Mouse (Mus musculus): ENCODE data around the gene Zfp422. TPM values are rescaled to one million over a fixed set of nuclear protein-coding genes. Genes with fewer than 3 reads are reported as not detected.

Gene Zfp422
- polyA plus RNA-seq, 1 experiment from 2014 or later, result 184 TPM

DNA sequence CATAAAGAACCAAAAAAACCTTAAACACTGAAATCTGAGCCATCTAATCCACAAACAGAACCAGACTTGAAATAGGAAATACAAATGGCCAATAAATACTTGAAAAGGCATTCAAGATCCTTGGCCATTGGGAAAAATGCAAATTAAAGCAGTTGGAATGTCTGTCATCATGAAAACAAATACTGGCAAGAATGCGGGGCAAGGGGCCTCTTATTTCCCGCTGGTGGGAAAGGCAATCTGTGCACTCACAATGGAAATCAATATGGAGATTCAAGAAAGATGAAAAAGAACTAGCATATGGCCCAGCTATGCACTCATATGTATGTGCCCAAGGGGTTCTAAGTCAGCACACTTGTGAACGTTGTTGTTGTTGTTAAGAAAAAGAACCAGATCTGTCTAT is 38.1 kb upstream of the Zfp422 start:
- peaks cover 16% of the 10 kb centered on the region; the same call in 1 of the 2 replicates for H3K27me3 ChIP-seq
- H3K27ac ChIP-seq, result no peak overlapping the region
- ATAC-seq (replicated peaks; ENCODE audit: low FRiP score), result no peak
- H3K4me3 ChIP-seq (replicated peaks), result no peak overlapping the region
- H3K4me1 ChIP-seq, result peaks cover 23% of the 10 kb centered on the region
- 75% methylated on average over 3 of the region's 3 CpGs for WGBS
- no peaks in the 10 kb centered on the region for H3K9me3 ChIP-seq (replicated peaks)
- no peaks in the 10 kb centered on the region for H3K36me3 ChIP-seq
- no peak overlapping the region for H3K4me2 ChIP-seq
- no peak overlapping the region for H3K9ac ChIP-seq

- Histone ChIP-seq H3K27ac (no peak overlapping the region), H3K36me3 (no peaks in the 10 kb centered on the region), H3K4me1 (peaks cover 16% of the 10 kb centered on the region), H3K9ac (no peak overlapping the region), H3K4me2 (no peak overlapping the region), H3K4me3 (replicated peaks) (no peak overlapping the region), H3K27me3 (peaks cover 11% of the 10 kb centered on the region; the same call in 1 of the 2 replicates), H3K9me3 (replicated peaks) (no peaks in the 10 kb centered on the region)
- ATAC-seq (replicated peaks; ENCODE audit: low FRiP score), result no peak
- 81% methylated on average over 12 of the region's 12 CpGs for WGBS
Observed at GRCm38 (mm10) chr6:116666085-116666750, 37.4 kb upstream of the Zfp422 start.

GRCm38 (mm10) chr6:116664830-116665229 is 36.0 kb upstream of the Zfp422 start:
- Histone ChIP-seq H3K4me3 (replicated peaks) (no peak overlapping the region), H3K27me3 (no peaks in the 10 kb centered on the region), H3K4me2 (no peak overlapping the region), H3K27ac (no peak overlapping the region), H3K9me3 (replicated peaks) (no peaks in the 10 kb centered on the region), H3K9ac (no peak overlapping the region), H3K36me3 (no peaks in the 10 kb centered on the region), H3K4me1 (0 out of 2 replicates have a peak, but pooled peaks cover 2% of the 10 kb centered on the region)
- ATAC-seq (replicated peaks; ENCODE audit: low FRiP score), result no peak
- 58% methylated on average over 3 of the region's 3 CpGs for WGBS

DNA sequence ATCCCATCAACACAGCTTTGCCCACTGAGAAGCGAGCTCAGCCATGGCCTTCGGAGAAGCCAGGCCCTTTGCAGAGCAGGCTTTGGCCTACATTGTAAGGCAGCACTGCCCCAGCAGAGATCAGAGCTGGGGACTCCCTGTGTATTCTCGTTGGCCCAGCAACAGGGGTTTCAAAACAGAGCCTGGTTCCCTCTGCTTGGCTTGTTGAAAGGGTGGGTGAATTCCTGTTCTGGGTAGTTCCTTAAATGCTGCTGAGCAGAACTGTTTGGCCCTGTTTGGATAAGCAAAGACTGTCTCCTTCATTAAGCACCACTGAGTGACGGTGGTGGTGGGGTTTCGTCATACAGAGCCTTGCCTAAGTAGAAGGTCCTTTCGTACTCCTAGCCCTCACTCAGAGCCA is 35.2 kb upstream of the Zfp422 start:
- Histone ChIP-seq H3K9me3 (replicated peaks) (no peaks in the 10 kb centered on the region), H3K9ac (no peak overlapping the region), H3K4me1 (no peaks in the 10 kb centered on the region), H3K4me3 (replicated peaks) (no peak overlapping the region), H3K4me2 (no peak overlapping the region), H3K27me3 (no peaks in the 10 kb centered on the region), H3K36me3 (no peaks in the 10 kb centered on the region), H3K27ac (no peak overlapping the region)
- ATAC-seq (replicated peaks; ENCODE audit: low FRiP score), result no peak
- WGBS, result 86% methylated on average over 6 of the region's 6 CpGs

DNA sequence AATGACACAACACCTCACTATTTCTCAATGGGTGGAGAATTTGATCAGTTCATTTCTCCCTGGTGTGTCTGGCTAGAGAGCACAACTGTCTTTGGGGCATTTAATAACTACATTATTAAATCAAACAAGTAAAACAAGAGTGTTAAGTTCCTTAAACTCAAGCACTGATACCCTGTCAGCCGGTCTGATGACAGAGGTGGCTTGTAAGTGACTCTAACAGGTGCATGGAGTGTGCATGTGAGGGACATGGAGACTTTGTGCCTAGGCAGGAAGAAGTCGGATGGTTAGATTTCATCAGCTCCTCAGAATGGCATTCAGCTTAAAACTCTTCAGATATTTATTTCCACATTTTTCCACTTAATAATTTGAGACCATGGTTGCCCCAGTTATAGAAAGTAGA is 34.6 kb upstream of the Zfp422 start:
- H3K36me3 ChIP-seq, result no peaks in the 10 kb centered on the region
- no peak overlapping the region for H3K4me3 ChIP-seq (replicated peaks)
- H3K9ac ChIP-seq, result no peak overlapping the region
- WGBS, result 76% methylated on average over 2 of the region's 2 CpGs
- H3K27ac ChIP-seq, result no peak overlapping the region
- no peaks in the 10 kb centered on the region for H3K9me3 ChIP-seq (replicated peaks)
- H3K4me1 ChIP-seq, result no peaks in the 10 kb centered on the region
- no peak overlapping the region for H3K4me2 ChIP-seq
- no peaks in the 10 kb centered on the region for H3K27me3 ChIP-seq
- ATAC-seq (replicated peaks; ENCODE audit: low FRiP score), result no peak

DNA sequence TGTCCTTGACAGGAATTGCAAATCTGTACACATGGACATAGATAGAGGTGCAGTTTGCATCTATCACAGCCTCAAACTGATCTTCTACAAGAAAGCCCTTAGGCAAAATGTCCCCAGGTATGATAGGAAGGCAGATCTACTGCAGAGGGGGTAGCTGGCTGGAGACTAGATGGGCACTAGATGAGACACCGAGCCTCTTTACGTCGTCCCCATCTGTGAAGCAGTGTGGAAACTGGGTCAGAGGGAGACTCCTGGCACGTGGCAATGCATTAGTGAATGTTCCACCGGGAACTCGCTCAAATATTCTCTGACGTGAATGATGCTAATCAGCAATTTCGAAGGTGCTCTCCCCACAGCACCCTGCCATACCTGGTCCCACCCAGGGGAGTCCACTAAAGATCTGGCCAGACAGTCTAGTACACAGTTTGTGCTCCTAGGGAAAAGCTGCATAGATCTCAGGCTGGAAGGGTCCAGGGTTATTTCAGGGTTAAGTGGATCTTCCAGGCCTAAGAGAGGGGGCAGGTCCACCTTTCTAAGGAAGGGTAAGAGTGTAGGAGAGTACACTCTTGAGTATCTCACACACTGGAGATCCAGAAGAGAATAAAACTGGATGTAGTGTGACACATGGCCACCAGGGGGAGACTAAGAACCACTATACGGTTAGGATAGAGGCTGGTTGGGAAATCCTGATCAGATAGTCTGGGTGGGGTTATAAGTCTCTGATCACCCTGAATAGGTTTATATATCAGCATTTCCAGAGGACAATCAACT is 25.1 kb upstream of the Zfp422 start:
- Histone ChIP-seq H3K27me3 (no peaks in the 10 kb centered on the region), H3K4me1 (peaks cover 15% of the 10 kb centered on the region), H3K27ac (no peak overlapping the region), H3K9me3 (replicated peaks) (no peaks in the 10 kb centered on the region), H3K9ac (no peak overlapping the region), H3K36me3 (no peaks in the 10 kb centered on the region), H3K4me2 (no peak overlapping the region), H3K4me3 (replicated peaks) (no peak overlapping the region)
- peak; percentile 51; the same call in 1 of the 2 replicates for ATAC-seq (replicated peaks; ENCODE audit: low FRiP score)
- WGBS, result 63% methylated on average over 9 of the region's 9 CpGs

DNA sequence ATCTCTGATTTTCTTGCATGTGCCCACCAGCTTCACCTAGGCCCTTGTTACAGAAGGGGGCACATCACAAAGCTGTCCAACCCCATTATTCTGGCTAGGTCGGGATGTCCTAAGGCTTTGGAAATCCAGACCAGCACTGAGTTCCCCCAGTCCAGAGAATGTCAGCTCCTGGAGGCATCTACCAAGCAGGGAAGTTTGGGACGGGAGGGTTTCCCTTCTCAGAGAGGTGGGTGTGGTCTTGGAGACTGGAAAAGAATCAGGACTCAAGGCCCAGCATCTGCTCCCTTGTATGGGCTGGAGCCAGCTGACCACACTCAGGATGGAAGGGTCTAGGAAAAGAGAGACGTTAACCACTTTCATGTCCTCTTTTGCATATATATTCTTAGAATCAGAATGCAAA is 24.4 kb upstream of the Zfp422 start:
- H3K4me1 ChIP-seq, result peaks cover 15% of the 10 kb centered on the region
- WGBS, result 76% methylated on average over 3 of the region's 3 CpGs

GRCm38 (mm10) chr6:116651437-116652118 is 22.8 kb upstream of the Zfp422 start:
- peak overlapping the region; percentile 38 for H3K4me2 ChIP-seq
- WGBS, result 69% methylated on average over 20 of the region's 20 CpGs

More for the DNA sequence above, 24.4 kb upstream of the Zfp422 start:
- no peak overlapping the region for H3K4me2 ChIP-seq
- no peak overlapping the region for H3K9ac ChIP-seq
- no peaks in the 10 kb centered on the region for H3K36me3 ChIP-seq
- no peak overlapping the region for H3K27ac ChIP-seq
- ATAC-seq (replicated peaks; ENCODE audit: low FRiP score), result no peak
- H3K9me3 ChIP-seq (replicated peaks), result no peaks in the 10 kb centered on the region
- H3K4me3 ChIP-seq (replicated peaks), result no peak overlapping the region
- no peaks in the 10 kb centered on the region for H3K27me3 ChIP-seq

GRCm38 (mm10) chr6:116650406-116650805 is 21.6 kb upstream of the Zfp422 start, which contains the start of gene Depp1:
Gene Depp1 (plus strand): TSS chr6:116650609.
- Histone ChIP-seq H3K9me3 (replicated peaks) (no peaks in the 10 kb centered on the region), H3K4me1 (peaks cover 20% of the 10 kb centered on the region), H3K27ac (0 out of 2 replicates have a peak within 1 kb of the TSS, but pooled peaks have one; percentile 37), H3K9ac (no peak within 1 kb of the TSS), H3K27me3 (no peaks in the 10 kb centered on the region), H3K4me3 (replicated peaks) (peak within 1 kb of the TSS; percentile 28), H3K4me2 (peak within 1 kb of the TSS; percentile 38), H3K36me3 (no peaks in the 10 kb centered on the region)
- ATAC-seq (replicated peaks; ENCODE audit: low FRiP score), result peak; percentile 65
- WGBS, result 16% methylated on average over 6 of the region's 6 CpGs

More at GRCm38 (mm10) chr6:116651437-116652118, 22.8 kb upstream of the Zfp422 start:
- peak overlapping the region; percentile 28 for H3K4me3 ChIP-seq (replicated peaks)
- peaks cover 20% of the 10 kb centered on the region for H3K4me1 ChIP-seq
- no peak overlapping the region for H3K9ac ChIP-seq
- no peaks in the 10 kb centered on the region for H3K36me3 ChIP-seq
- no peak for ATAC-seq (replicated peaks; ENCODE audit: low FRiP score)
- H3K27ac ChIP-seq, result no peak overlapping the region
- no peaks in the 10 kb centered on the region for H3K9me3 ChIP-seq (replicated peaks)
- no peaks in the 10 kb centered on the region for H3K27me3 ChIP-seq

DNA sequence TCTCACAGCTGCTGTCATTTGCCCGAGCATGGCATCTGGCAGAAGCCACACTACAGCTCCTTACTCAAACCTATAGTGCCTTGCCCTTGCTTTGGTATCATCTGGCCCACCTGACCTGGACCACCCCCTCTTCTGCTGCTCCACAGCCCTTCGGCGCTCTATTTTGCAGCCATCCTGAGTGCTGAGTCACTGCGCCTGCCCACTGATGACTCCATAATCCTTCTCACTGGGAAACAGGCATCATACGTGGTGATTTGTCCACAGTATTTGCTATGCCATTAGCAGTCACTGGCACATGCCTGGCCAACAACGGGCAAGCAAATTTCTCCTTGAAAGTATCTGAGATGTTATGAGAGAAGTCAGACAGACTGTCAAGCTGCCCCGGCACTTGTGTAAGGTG is 21.0 kb upstream of the Zfp422 start:
- no peaks in the 10 kb centered on the region for H3K27me3 ChIP-seq
- no peak overlapping the region for H3K9ac ChIP-seq
- 0 out of 2 replicates have a peak overlapping the region, but pooled peaks have one; percentile 14 for H3K27ac ChIP-seq
- H3K4me3 ChIP-seq (replicated peaks), result no peak overlapping the region
- no peak overlapping the region for H3K4me2 ChIP-seq
- no peak for ATAC-seq (replicated peaks; ENCODE audit: low FRiP score)
- H3K36me3 ChIP-seq, result no peaks in the 10 kb centered on the region
- H3K9me3 ChIP-seq (replicated peaks), result no peaks in the 10 kb centered on the region
- H3K4me1 ChIP-seq, result peaks cover 20% of the 10 kb centered on the region
- 84% methylated on average over 7 of the region's 7 CpGs for WGBS

DNA sequence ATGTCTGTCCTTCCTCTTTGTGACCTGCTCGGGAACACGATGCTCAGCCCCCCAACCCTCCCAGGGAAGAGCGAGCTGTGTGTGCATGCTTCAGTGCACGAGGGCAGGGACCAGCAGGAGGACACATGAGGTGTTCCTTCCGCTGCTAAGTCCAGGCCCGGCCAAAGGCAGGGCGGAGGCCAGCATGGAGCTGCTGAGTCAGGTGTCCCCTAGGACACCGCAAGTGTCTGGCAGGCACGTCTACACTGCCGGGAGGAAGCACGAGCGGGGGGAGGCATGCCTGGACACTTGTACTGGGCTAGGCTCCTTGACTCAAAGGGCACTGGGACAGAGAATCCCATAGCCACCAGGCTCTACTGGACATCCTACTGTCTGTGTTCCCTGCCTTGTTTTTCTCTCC is 19.0 kb upstream of the Zfp422 start:
- peak; percentile 65; the same call in 1 of the 2 replicates for ATAC-seq (replicated peaks; ENCODE audit: low FRiP score)
- Histone ChIP-seq H3K4me1 (peaks cover 20% of the 10 kb centered on the region), H3K27ac (no peak overlapping the region), H3K36me3 (no peaks in the 10 kb centered on the region), H3K9ac (no peak overlapping the region), H3K27me3 (no peaks in the 10 kb centered on the region), H3K4me3 (replicated peaks) (no peak overlapping the region), H3K9me3 (replicated peaks) (no peaks in the 10 kb centered on the region), H3K4me2 (no peak overlapping the region)
- WGBS, result 48% methylated on average over 12 of the region's 12 CpGs

DNA sequence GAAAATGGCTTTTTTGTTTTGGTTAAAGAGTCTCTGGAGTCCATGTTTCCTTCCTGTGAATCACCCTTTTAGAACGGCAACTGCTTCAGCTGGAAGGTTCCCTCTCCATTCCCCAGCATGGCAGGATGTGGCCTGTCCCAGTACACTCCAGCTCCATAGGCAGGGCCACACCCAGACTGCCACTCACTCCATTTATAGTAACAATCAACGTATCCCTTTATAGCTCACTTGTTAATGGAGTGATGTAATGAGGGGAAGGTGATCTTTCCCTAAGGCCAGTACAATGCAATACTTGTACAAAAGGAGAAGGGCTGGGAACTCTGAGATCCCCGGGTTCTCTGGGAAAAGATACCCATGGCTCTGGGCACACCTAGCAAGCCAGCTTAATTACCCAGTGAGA is 15.5 kb upstream of the Zfp422 start:
- ATAC-seq (replicated peaks; ENCODE audit: low FRiP score), result no peak
- 58% methylated on average over 3 of the region's 3 CpGs for WGBS
- H3K4me3 ChIP-seq (replicated peaks), result no peak overlapping the region

More for the DNA sequence above, 15.5 kb upstream of the Zfp422 start:
- no peak overlapping the region for H3K27ac ChIP-seq
- H3K4me2 ChIP-seq, result no peak overlapping the region
- no peaks in the 10 kb centered on the region for H3K9me3 ChIP-seq (replicated peaks)
- H3K9ac ChIP-seq, result no peak overlapping the region
- no peaks in the 10 kb centered on the region for H3K27me3 ChIP-seq
- H3K36me3 ChIP-seq, result no peaks in the 10 kb centered on the region
- 0 out of 2 replicates have a peak, but pooled peaks cover 5% of the 10 kb centered on the region for H3K4me1 ChIP-seq

Measured in kidney, embryonic 15.5 days (tissue).